In the genomic region with DNA sequence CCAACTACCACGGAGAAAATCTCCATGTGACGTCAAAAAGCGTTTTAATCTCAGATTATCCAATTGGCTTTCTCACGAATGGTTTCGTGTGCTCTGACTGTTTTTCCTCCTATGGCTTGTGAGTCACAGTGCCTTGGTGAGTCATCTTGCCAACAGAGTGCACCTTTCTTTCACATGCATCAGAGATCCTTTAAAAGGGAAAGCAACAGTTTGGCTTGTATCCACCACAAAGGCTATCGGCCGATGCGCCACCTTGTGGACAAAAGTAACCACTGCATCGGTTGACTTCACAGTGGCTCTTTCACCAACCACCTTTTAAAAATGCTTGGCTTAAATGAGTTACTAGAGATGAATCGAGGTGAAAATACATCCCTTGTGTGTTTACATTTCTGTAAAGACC, we compare ENCODE assay signal across 8 mouse cellular contexts.
DNase-seq lines count a peak whose midpoint lies in the region; ATAC-seq and TF ChIP-seq lines count a peak whose summit lies in the region.

No protein-coding gene starts in this region.

- no peak overlapping the region for H3K9ac ChIP-seq in intestine, embryonic 16.5 days (ENCODE audit: low read depth, low read length)
- H3K9ac ChIP-seq in limb, embryonic 12.5 days (replicated peaks), result no peak overlapping the region

- TF ChIP-seq POLR2A in cerebellum, adult 2 months (IDR thresholded peaks at IDR 0.05; ENCODE audit: borderline replicate concordance, insufficient read depth, low read length), result no peak

- 4% methylated on average over 10 of the region's 10 CpGs for WGBS in cerebellum, adult 2 months
- WGBS in intestine, embryonic 16.5 days, result 31% methylated on average over 10 of the region's 10 CpGs
- 32% methylated on average over 10 of the region's 10 CpGs for WGBS in limb, embryonic 12.5 days

- H3K27ac ChIP-seq in cerebellum, adult 2 months (ENCODE audit: insufficient read depth, low read length), result no peak overlapping the region
- no peak overlapping the region for H3K27ac ChIP-seq in intestine, embryonic 16.5 days (ENCODE audit: low read length)
- no peak overlapping the region for H3K27ac ChIP-seq in limb, embryonic 12.5 days

- peak; percentile 79 for TF ChIP-seq CTCF in cerebellum, adult 2 months (IDR thresholded peaks at IDR 0.05; ENCODE audit: borderline replicate concordance, insufficient read depth, low read depth, low read length)

- H3K36me3 ChIP-seq in intestine, embryonic 16.5 days (ENCODE audit: control insufficient read depth, insufficient read depth, low read length), result no peaks in the 10 kb centered on the region
- H3K36me3 ChIP-seq in limb, embryonic 12.5 days, result no peaks in the 10 kb centered on the region

- peaks cover 6% of the 10 kb centered on the region for H3K4me1 ChIP-seq in cerebellum, adult 2 months (ENCODE audit: control insufficient read depth, insufficient read depth, low read length)
- H3K4me1 ChIP-seq in intestine, embryonic 16.5 days (ENCODE audit: control insufficient read depth, insufficient read depth, low read length), result peaks cover 19% of the 10 kb centered on the region; the same call in 1 of the 2 replicates
- H3K4me1 ChIP-seq in limb, embryonic 12.5 days (replicated peaks), result peaks cover 14% of the 10 kb centered on the region

- no peaks in the 10 kb centered on the region for H3K9me3 ChIP-seq in intestine, embryonic 16.5 days (ENCODE audit: control insufficient read depth, low read length)
- H3K9me3 ChIP-seq in limb, embryonic 12.5 days, result no peaks in the 10 kb centered on the region

- peak overlapping the region; percentile 38 for H3K4me3 ChIP-seq in cerebellum, adult 2 months (replicated peaks; ENCODE audit: insufficient read depth, low read depth, low read length)
- H3K4me3 ChIP-seq in intestine, embryonic 16.5 days (ENCODE audit: low read length), result no peak overlapping the region
- no peak overlapping the region for H3K4me3 ChIP-seq in limb, embryonic 12.5 days (replicated peaks)

- H3K4me2 ChIP-seq in intestine, embryonic 16.5 days (ENCODE audit: low read depth, low read length), result no peak overlapping the region
- H3K4me2 ChIP-seq in limb, embryonic 12.5 days, result no peak overlapping the region

- H3K27me3 ChIP-seq in cerebellum, adult 2 months (ENCODE audit: control insufficient read depth, insufficient read depth, low read length), result no peaks in the 10 kb centered on the region
- H3K27me3 ChIP-seq in intestine, embryonic 16.5 days (replicated peaks; ENCODE audit: control insufficient read depth, insufficient read depth, low read length), result no peaks in the 10 kb centered on the region
- H3K27me3 ChIP-seq in limb, embryonic 12.5 days, result no peaks in the 10 kb centered on the region

- peak; percentile 60; the same call in 1 of the 2 replicates for ATAC-seq in intestine, embryonic 16.5 days
- ATAC-seq in limb, embryonic 12.5 days (ENCODE audit: insufficient number of reproducible peaks, insufficient read depth, low FRiP score, low TSS enrichment, low read depth), result 0 out of 2 replicates have a peak, but pooled peaks have one; percentile 13

- DNase-seq in urinary bladder, adult 18-20 months (ENCODE audit: low spot score in 2 of 2), result peak; percentile 54
- DNase-seq in urinary bladder, adult 2 months (ENCODE audit: low spot score), result no peak
- DNase-seq in cerebellum, adult 2 months, result peak; percentile 74 to 75
- DNase-seq in forelimb bud, embryonic 11.5 days (ENCODE audit: low read depth, low spot score), result peak; percentile 63
- DNase-seq in natural killer cell, adult 2 months (ENCODE audit: low spot score in 2 of 2), result peak; percentile 12 to 37
- DNase-seq in testis, postnatal 14 days (ENCODE audit: low spot score), result peak; percentile 33
